Comparison of ENCODE assay signal across 13 mouse cellular contexts in genomic region chr8:113691622-113692343, GRCm38 (mm10). TPM values are rescaled to one million over a fixed set of nuclear protein-coding genes. Genes with fewer than 3 reads are reported as not detected.
DNase-seq lines count a peak whose midpoint lies in the region; ATAC-seq and TF ChIP-seq lines count a peak whose summit lies in the region.
"Had no signal": no experiment of that assay in that cellular context is flagged by ENCODE, and none has a peak within 500 bp of the region (broad histone marks: within the 10 kb centered on the region; RNA-seq: fewer than 3 reads in every experiment).

No protein-coding gene starts in this region.

- no peak for DNase-seq in forebrain, embryonic 11.5 days (ENCODE audit: low spot score)
- DNase-seq in midbrain, embryonic 11.5 days (ENCODE audit: low spot score, missing footprints), result no peak
- peak; percentile 24 for DNase-seq in forebrain, postnatal 0 days
- DNase-seq in MN1 (ENCODE audit: low spot score), result no peak
- no peak for DNase-seq in right cerebral cortex, postnatal 14 days
- DNase-seq: gastrocnemius, postnatal 14 days; lung, postnatal 10 days had no signal

- H3K27me3 ChIP-seq in forebrain, embryonic 15.5 days, result no peaks in the 10 kb centered on the region
- H3K27me3 ChIP-seq in forebrain, embryonic 11.5 days (ENCODE audit: control insufficient read depth, insufficient read depth, low read length), result no peaks in the 10 kb centered on the region
- no peaks in the 10 kb centered on the region for H3K27me3 ChIP-seq in midbrain, embryonic 15.5 days (replicated peaks)
- H3K27me3 ChIP-seq in midbrain, embryonic 11.5 days (ENCODE audit: control insufficient read depth, insufficient read depth, low read length), result no peaks in the 10 kb centered on the region
- no peaks in the 10 kb centered on the region for H3K27me3 ChIP-seq in forebrain, postnatal 0 days (ENCODE audit: insufficient read depth, low read length)
- no peaks in the 10 kb centered on the region for H3K27me3 ChIP-seq in neural tube, embryonic 15.5 days (replicated peaks)
- H3K27me3 ChIP-seq: heart, embryonic 15.5 days; intestine, embryonic 15.5 days had no signal

- H3K4me1 ChIP-seq in forebrain, embryonic 15.5 days, result peaks cover 25% of the 10 kb centered on the region
- no peaks in the 10 kb centered on the region for H3K4me1 ChIP-seq in forebrain, embryonic 11.5 days (replicated peaks; ENCODE audit: control insufficient read depth, insufficient read depth, low read length)
- H3K4me1 ChIP-seq in midbrain, embryonic 15.5 days, result peaks cover 11% of the 10 kb centered on the region
- no peaks in the 10 kb centered on the region for H3K4me1 ChIP-seq in midbrain, embryonic 11.5 days (ENCODE audit: control insufficient read depth, insufficient read depth, low read length)
- H3K4me1 ChIP-seq in forebrain, postnatal 0 days (ENCODE audit: insufficient read depth), result 0 out of 2 replicates have a peak, but pooled peaks cover 5% of the 10 kb centered on the region
- H3K4me1 ChIP-seq in neural tube, embryonic 15.5 days, result peaks cover 22% of the 10 kb centered on the region
- H3K4me1 ChIP-seq: heart, embryonic 15.5 days; intestine, embryonic 15.5 days had no signal

- H3K36me3 ChIP-seq in forebrain, embryonic 15.5 days, result peaks cover 3% of the 10 kb centered on the region; the same call in 1 of the 2 replicates
- no peaks in the 10 kb centered on the region for H3K36me3 ChIP-seq in forebrain, embryonic 11.5 days (ENCODE audit: control insufficient read depth, insufficient read depth, low read length)
- H3K36me3 ChIP-seq in midbrain, embryonic 15.5 days (replicated peaks), result no peaks in the 10 kb centered on the region
- no peaks in the 10 kb centered on the region for H3K36me3 ChIP-seq in midbrain, embryonic 11.5 days (ENCODE audit: control insufficient read depth, insufficient read depth, low read length)
- no peaks in the 10 kb centered on the region for H3K36me3 ChIP-seq in forebrain, postnatal 0 days (ENCODE audit: insufficient read depth)
- no peaks in the 10 kb centered on the region for H3K36me3 ChIP-seq in neural tube, embryonic 15.5 days
- H3K36me3 ChIP-seq: heart, embryonic 15.5 days; intestine, embryonic 15.5 days had no signal

- H3K9ac ChIP-seq in forebrain, embryonic 15.5 days (replicated peaks), result no peak overlapping the region
- no peak overlapping the region for H3K9ac ChIP-seq in forebrain, embryonic 11.5 days (ENCODE audit: low read length)
- H3K9ac ChIP-seq in midbrain, embryonic 15.5 days, result no peak overlapping the region
- H3K9ac ChIP-seq in midbrain, embryonic 11.5 days (ENCODE audit: low read length), result no peak overlapping the region
- no peak overlapping the region for H3K9ac ChIP-seq in forebrain, postnatal 0 days
- no peak overlapping the region for H3K9ac ChIP-seq in neural tube, embryonic 15.5 days (replicated peaks)
- H3K9ac ChIP-seq: heart, embryonic 15.5 days; intestine, embryonic 15.5 days had no signal

- TF ChIP-seq CTCF in forebrain, postnatal 0 days (IDR thresholded peaks at IDR 0.05; ENCODE audit: low read depth), result no peak

- H3K4me3 ChIP-seq in forebrain, embryonic 15.5 days, result no peak overlapping the region
- no peak overlapping the region for H3K4me3 ChIP-seq in forebrain, embryonic 11.5 days (ENCODE audit: low read depth, low read length)
- H3K4me3 ChIP-seq in midbrain, embryonic 15.5 days, result no peak overlapping the region
- H3K4me3 ChIP-seq in midbrain, embryonic 11.5 days (ENCODE audit: low read depth, low read length), result no peak overlapping the region
- H3K4me3 ChIP-seq in forebrain, postnatal 0 days (ENCODE audit: low read depth, low read length), result no peak overlapping the region
- H3K4me3 ChIP-seq in neural tube, embryonic 15.5 days (replicated peaks), result no peak overlapping the region
- H3K4me3 ChIP-seq: heart, embryonic 15.5 days; intestine, embryonic 15.5 days; myocyte had no signal

- ATAC-seq in forebrain, embryonic 15.5 days (replicated peaks), result peak; percentile 58; the same call in 1 of the 2 replicates
- no peak for ATAC-seq in forebrain, embryonic 11.5 days (replicated peaks; ENCODE audit: low FRiP score)
- ATAC-seq in midbrain, embryonic 15.5 days (replicated peaks), result 0 out of 2 replicates have a peak, but pooled peaks have one; percentile 33
- no peak for ATAC-seq in midbrain, embryonic 11.5 days (ENCODE audit: low FRiP score)
- ATAC-seq in forebrain, postnatal 0 days, result peak; percentile 43
- ATAC-seq in neural tube, embryonic 15.5 days (ENCODE audit: low FRiP score), result peak; percentile 78
- ATAC-seq: intestine, embryonic 15.5 days had no signal

- H3K9me3 ChIP-seq in forebrain, embryonic 15.5 days, result no peaks in the 10 kb centered on the region
- H3K9me3 ChIP-seq in forebrain, embryonic 11.5 days (ENCODE audit: control insufficient read depth, low read length), result no peaks in the 10 kb centered on the region
- no peaks in the 10 kb centered on the region for H3K9me3 ChIP-seq in midbrain, embryonic 15.5 days
- H3K9me3 ChIP-seq in midbrain, embryonic 11.5 days (ENCODE audit: control insufficient read depth, low read length), result no peaks in the 10 kb centered on the region
- no peaks in the 10 kb centered on the region for H3K9me3 ChIP-seq in forebrain, postnatal 0 days (ENCODE audit: low read length)
- no peaks in the 10 kb centered on the region for H3K9me3 ChIP-seq in neural tube, embryonic 15.5 days (replicated peaks)
- H3K9me3 ChIP-seq: heart, embryonic 15.5 days; intestine, embryonic 15.5 days had no signal

- 46% methylated on average over 14 of the region's 14 CpGs for WGBS in forebrain, embryonic 15.5 days
- WGBS in forebrain, embryonic 11.5 days, result 84% methylated on average over 14 of the region's 14 CpGs
- WGBS in midbrain, embryonic 15.5 days, result 67% methylated on average over 14 of the region's 14 CpGs
- 85% methylated on average over 14 of the region's 14 CpGs for WGBS in midbrain, embryonic 11.5 days
- 44% methylated on average over 14 of the region's 14 CpGs for WGBS in forebrain, postnatal 0 days
- 33% methylated on average over 14 of the region's 14 CpGs for WGBS in neural tube, embryonic 15.5 days

- H3K27ac ChIP-seq in forebrain, embryonic 15.5 days (replicated peaks), result peak overlapping the region; percentile 76
- no peak overlapping the region for H3K27ac ChIP-seq in forebrain, embryonic 11.5 days (ENCODE audit: low read depth, low read length)
- H3K27ac ChIP-seq in midbrain, embryonic 15.5 days, result peak overlapping the region; percentile 55
- no peak overlapping the region for H3K27ac ChIP-seq in midbrain, embryonic 11.5 days (ENCODE audit: low read depth, low read length)
- 0 out of 2 replicates have a peak overlapping the region, but pooled peaks have one; percentile 17 for H3K27ac ChIP-seq in forebrain, postnatal 0 days (ENCODE audit: low read depth, low read length)
- H3K27ac ChIP-seq in neural tube, embryonic 15.5 days (replicated peaks), result 0 out of 2 replicates have a peak overlapping the region, but pooled peaks have one; percentile 28
- H3K27ac ChIP-seq: heart, embryonic 15.5 days; intestine, embryonic 15.5 days had no signal

- peak overlapping the region; percentile 10; the same call in 1 of the 2 replicates for H3K4me2 ChIP-seq in forebrain, embryonic 15.5 days (replicated peaks)
- H3K4me2 ChIP-seq in forebrain, embryonic 11.5 days (ENCODE audit: low read depth, low read length, severe bottlenecking), result no peak overlapping the region
- H3K4me2 ChIP-seq in midbrain, embryonic 15.5 days, result no peak overlapping the region
- H3K4me2 ChIP-seq in midbrain, embryonic 11.5 days, result no peak overlapping the region
- H3K4me2 ChIP-seq in forebrain, postnatal 0 days (ENCODE audit: low read depth), result no peak overlapping the region; the same call in 1 of the 2 replicates
- peak overlapping the region; percentile 35 for H3K4me2 ChIP-seq in neural tube, embryonic 15.5 days
- H3K4me2 ChIP-seq: heart, embryonic 15.5 days; intestine, embryonic 15.5 days had no signal

RNA-seq across cellular contexts. Expression of gene Syce1l, which starts 48.8 kb away (rescaled TPM):
- polyA plus RNA-seq in forebrain, embryonic 15.5 days (2015; fragmentation: Nextera tagmentation; extraction: Ambion mirVana), result 0.47 TPM in 1 of 2 replicates, not detected in the other
- polyA plus RNA-seq in forebrain, embryonic 11.5 days (2014; fragmentation: Nextera tagmentation; extraction: Ambion mirVana), result not detected in 2 replicates
- not detected in 2 replicates for polyA plus RNA-seq in midbrain, embryonic 15.5 days (2015; fragmentation: Nextera tagmentation; extraction: Ambion mirVana)
- polyA plus RNA-seq in midbrain, embryonic 11.5 days (2014; fragmentation: Nextera tagmentation; extraction: Ambion mirVana), result 0.22 TPM in 1 of 2 replicates, not detected in the other
- 0.77 TPM in 1 of 2 replicates, not detected in the other for total RNA-seq in forebrain, postnatal 0 days (2014; rRNA removed)
- polyA plus RNA-seq in forebrain, postnatal 0 days (2015; fragmentation: Nextera tagmentation; extraction: Ambion mirVana), result 0.26 TPM in 1 of 2 replicates, not detected in the other
- 0.23 and 0.63 TPM in 2 replicates for polyA plus RNA-seq in neural tube, embryonic 15.5 days (2015; fragmentation: Nextera tagmentation; extraction: Ambion mirVana)
- total RNA-seq: gastrocnemius, postnatal 14 days had no signal
- polyA plus RNA-seq: heart, embryonic 15.5 days; intestine, embryonic 15.5 days; myocyte had no signal

RNA-seq across cellular contexts. Expression of gene Mon1b, which starts 56.4 kb away (rescaled TPM):
- polyA plus RNA-seq in forebrain, embryonic 15.5 days (2015; fragmentation: Nextera tagmentation; extraction: Ambion mirVana), result 12.8 and 14.4 TPM in 2 replicates
- polyA plus RNA-seq in forebrain, embryonic 11.5 days (2014; fragmentation: Nextera tagmentation; extraction: Ambion mirVana), result 14.3 and 14.4 TPM in 2 replicates
- polyA plus RNA-seq in midbrain, embryonic 15.5 days (2015; fragmentation: Nextera tagmentation; extraction: Ambion mirVana), result 12.6 and 13.2 TPM in 2 replicates
- 10.9 and 11.2 TPM in 2 replicates for polyA plus RNA-seq in midbrain, embryonic 11.5 days (2014; fragmentation: Nextera tagmentation; extraction: Ambion mirVana)
- total RNA-seq in forebrain, postnatal 0 days (2014; rRNA removed), result 20.1 and 23.7 TPM in 2 replicates
- polyA plus RNA-seq in forebrain, postnatal 0 days (2015; fragmentation: Nextera tagmentation; extraction: Ambion mirVana), result 9.2 and 10.4 TPM in 2 replicates
- 8.7 and 9.9 TPM in 2 replicates for polyA plus RNA-seq in neural tube, embryonic 15.5 days (2015; fragmentation: Nextera tagmentation; extraction: Ambion mirVana)

Comparison
In these comparisons a context has a peak if more than half of its experiments do, and no peak if none do; other contexts are left out.
1. ATAC-seq: peak in forebrain, embryonic 15.5 days (single experiment), midbrain, embryonic 15.5 days (single experiment), forebrain, postnatal 0 days (single experiment) and neural tube, embryonic 15.5 days (single experiment); none in forebrain, embryonic 11.5 days (single experiment) and midbrain, embryonic 11.5 days (single experiment).
2. H3K27ac ChIP-seq: peak in forebrain, embryonic 15.5 days (single experiment), midbrain, embryonic 15.5 days (single experiment), forebrain, postnatal 0 days (single experiment) and neural tube, embryonic 15.5 days (single experiment); none in forebrain, embryonic 11.5 days (single experiment) and midbrain, embryonic 11.5 days (single experiment).
3. H3K4me2 ChIP-seq: peak in forebrain, embryonic 15.5 days (single experiment) and neural tube, embryonic 15.5 days (single experiment); none in forebrain, embryonic 11.5 days (single experiment), midbrain, embryonic 15.5 days (single experiment), midbrain, embryonic 11.5 days (single experiment) and forebrain, postnatal 0 days (single experiment).